Mouse (Mus musculus): Measurements from ENCODE around the gene Fbxl12. TPM values are rescaled to one million over a fixed set of nuclear protein-coding genes. Genes with fewer than 3 reads are reported as not detected.

Fbxl12 gene
- polyA plus RNA-seq (2021; fragmentation: Nextera tagmentation) = 6.9 and 8.7 TPM in 2 replicates
- long read RNA-seq, experiment 1, transcript Fbxl12-201 (3 exons, 2,056 nt) = major isoform, 34 of 55 reads
- long read RNA-seq, experiment 1, transcript Fbxl12-202 (3 exons, 2,086 nt) = minor isoform, 5 of 55 reads
- long read RNA-seq, experiment 1, partial matches to known transcripts = 0 of 55 reads
- long read RNA-seq, experiment 1, other reads (novel, unspliced or antisense) = 7 of 55 reads
- long read RNA-seq, experiment 2, partial matches to known transcripts = 0 of 10 reads
- long read RNA-seq, experiment 2, other reads (novel, unspliced or antisense) = 3 of 10 reads

GRCm38 (mm10) chr9:20644360-20645081, at the start of gene Fbxl12:
TSS of gene Fbxl12 (minus strand) at chr9:20644767.

GRCm38 (mm10) chr9:20651602-20652259, 7.2 kb upstream of the Fbxl12 start, which contains the start of gene Pin1:
TSS of gene Pin1 (plus strand) at chr9:20652095.

DNA sequence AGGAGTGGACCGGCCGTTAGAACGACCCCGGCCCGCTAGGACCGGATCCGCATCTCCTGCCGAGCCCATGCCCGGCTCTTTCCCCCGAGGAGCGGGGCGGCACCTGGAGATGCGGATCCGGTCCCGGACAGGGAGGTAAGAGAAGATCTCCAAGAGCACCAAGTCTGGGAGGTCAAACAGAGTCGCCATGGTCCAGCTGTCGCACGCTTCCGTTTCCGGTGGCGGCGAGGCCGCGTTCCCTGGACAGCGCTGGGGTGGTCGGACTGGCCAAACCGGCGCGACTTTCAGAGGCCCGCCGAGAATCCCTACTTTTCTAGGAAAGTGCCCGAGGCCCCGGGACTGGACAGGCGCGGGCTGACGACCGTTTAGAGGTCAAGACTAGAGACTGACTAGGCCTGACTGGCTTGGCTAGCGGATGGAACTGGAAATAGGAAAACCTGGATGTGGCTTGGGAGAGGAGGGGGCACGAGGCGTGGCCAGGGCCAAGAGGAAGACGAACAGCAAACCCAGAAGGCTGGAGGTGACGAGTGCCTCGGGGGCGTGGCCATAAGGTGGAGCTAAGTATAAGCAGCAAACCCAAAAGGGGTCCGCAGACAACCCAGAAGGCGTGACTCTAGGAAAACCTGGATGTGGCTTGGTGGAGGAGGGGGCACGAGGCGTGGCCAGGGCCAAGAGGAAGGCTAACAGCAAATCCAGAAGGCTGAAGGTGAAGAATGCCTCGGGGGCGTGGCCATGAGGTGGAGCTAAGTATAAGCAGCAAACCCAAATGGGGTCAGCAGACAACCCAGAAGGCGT, 2.3 kb downstream of the Fbxl12 start, which contains the start of gene Ubl5:
Ubl5 (plus strand) TSS at position 778 of the 795 bp plus-strand sequence.

GRCm38 (mm10) chr9:20581175-20581634, 63.4 kb downstream of the Fbxl12 start, which contains the start of gene Zfp846:
TSS of gene Zfp846 (plus strand) at chr9:20581291.

Other genes starting within 250 kb of the Fbxl12 start
- 6.8 and 8.5 TPM in 2 replicates for gene Zfp26, start 184.6 kb downstream of the Fbxl12 start, polyA plus RNA-seq (2021; fragmentation: Nextera tagmentation)
- gene Zfp426, start 152.0 kb downstream of the Fbxl12 start, polyA plus RNA-seq (2021; fragmentation: Nextera tagmentation) = 12.2 and 14.0 TPM in 2 replicates
- gene Zfp266, start 123.3 kb downstream of the Fbxl12 start, polyA plus RNA-seq (2021; fragmentation: Nextera tagmentation) = 26.1 and 28.8 TPM in 2 replicates
- gene Zfp846, start 63.5 kb downstream of the Fbxl12 start, polyA plus RNA-seq (2021; fragmentation: Nextera tagmentation) = 13.6 and 24.8 TPM in 2 replicates
- 894 and 916 TPM in 2 replicates for gene Ubl5, start 1.9 kb downstream of the Fbxl12 start, polyA plus RNA-seq (2021; fragmentation: Nextera tagmentation)
- 57.8 and 76.3 TPM in 2 replicates for gene Pin1, start 7.3 kb upstream of the Fbxl12 start, polyA plus RNA-seq (2021; fragmentation: Nextera tagmentation)
- 75.4 and 151 TPM in 2 replicates for gene Olfm2, start 101.6 kb upstream of the Fbxl12 start, polyA plus RNA-seq (2021; fragmentation: Nextera tagmentation)
- 0.04 TPM in 1 of 2 replicates, not detected in the other for gene Col5a3, start 170.3 kb upstream of the Fbxl12 start, polyA plus RNA-seq (2021; fragmentation: Nextera tagmentation)
- gene Rdh8, start 173.7 kb upstream of the Fbxl12 start, polyA plus RNA-seq (2021; fragmentation: Nextera tagmentation) = not detected in 2 replicates
- 31.5 and 53.5 TPM in 2 replicates for gene A230050P20Rik, start 223.9 kb upstream of the Fbxl12 start, polyA plus RNA-seq (2021; fragmentation: Nextera tagmentation)
- gene Angptl6, start 235.0 kb upstream of the Fbxl12 start, polyA plus RNA-seq (2021; fragmentation: Nextera tagmentation) = 18.3 and 24.4 TPM in 2 replicates
- gene Ppan, start 243.4 kb upstream of the Fbxl12 start, polyA plus RNA-seq (2021; fragmentation: Nextera tagmentation) = 10.1 and 15.6 TPM in 2 replicates